Mouse (Mus musculus) megakaryocyte-erythroid progenitor cell, adult 5 weeks (primary cell): ENCODE data around the gene Bricd5. TPM values are rescaled to one million over a fixed set of nuclear protein-coding genes. Genes with fewer than 3 reads are reported as not detected.

Source experiments
- polyA plus RNA-seq: library from polyadenylated mRNA; stranded (reverse); fragments of >175 nt; gene quantifications from 2 replicates; pipeline ENCODE4 v1.2.3, GENCODE M21; 2012

Bricd5 gene
- polyA plus RNA-seq: 0.47 TPM in 1 of 2 replicates, not detected in the other

DNA sequence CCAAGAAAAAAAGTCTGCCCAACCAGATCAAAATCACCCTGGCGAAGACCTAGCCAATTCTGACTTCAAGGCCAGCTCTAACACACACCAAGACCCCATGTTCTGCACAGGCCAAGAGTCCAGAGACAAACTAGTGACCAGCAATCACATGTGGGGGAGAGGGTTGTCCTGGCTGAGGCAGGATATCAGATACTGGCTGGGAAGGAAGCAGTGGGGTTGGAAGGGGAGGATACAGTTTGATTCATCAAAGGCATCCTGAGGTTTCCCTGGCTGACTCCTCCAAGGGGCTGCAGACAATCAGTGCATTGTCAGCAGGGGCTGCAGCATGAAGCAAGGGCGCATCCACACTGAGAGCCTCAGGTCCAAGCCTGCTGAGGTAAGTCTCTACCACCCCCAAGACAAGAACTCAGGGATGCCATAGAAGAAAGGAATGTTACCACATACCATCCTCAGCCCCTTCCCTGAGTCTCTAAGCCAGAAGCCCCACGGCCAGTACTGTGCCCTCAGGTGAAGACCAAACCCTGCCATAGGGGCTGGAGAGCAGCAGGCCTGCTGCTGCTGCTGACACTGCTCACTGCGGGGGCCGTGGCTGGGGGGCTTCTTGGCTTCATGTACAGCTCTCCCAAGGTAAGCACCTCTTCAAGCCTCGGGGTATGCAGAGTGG lies at the start of gene Bricd5:
Bricd5 (plus strand) TSS at position 273 of the 664 bp plus-strand sequence.

GRCm38 (mm10) chr17:24426471-24427169 lies 47.1 kb upstream of the Bricd5 start, which contains the start of gene Eci1:
Eci1 (plus strand) TSS chr17:24426641.

DNA sequence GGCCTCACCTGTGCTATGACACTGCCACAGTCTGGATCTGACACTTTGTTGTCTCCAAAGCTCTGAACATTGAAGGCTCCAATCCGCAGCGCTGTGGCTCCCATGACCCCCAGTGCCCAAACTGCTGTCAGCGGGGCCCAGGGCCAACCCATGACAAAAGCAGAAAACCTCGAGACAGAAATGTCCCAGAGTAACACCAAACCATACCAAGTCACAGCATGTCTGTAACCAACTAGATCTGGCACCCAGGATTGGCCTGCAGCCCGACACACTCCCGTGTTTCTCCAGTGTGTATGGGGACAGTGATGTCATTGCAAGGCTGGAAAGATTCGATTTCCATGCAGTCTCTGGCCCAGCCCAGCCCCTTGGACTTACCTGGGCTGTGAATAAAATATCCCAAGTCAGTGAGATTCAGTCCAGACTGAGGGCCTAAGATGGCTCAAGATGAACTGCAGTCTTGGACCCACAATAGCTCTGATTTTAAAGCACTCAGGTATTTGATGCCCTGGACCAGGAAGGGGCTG lies 31.0 kb upstream of the Bricd5 start, which contains the start of gene Dnase1l2:
Dnase1l2 (minus strand) TSS at position 474 of the 524 bp plus-strand sequence.

DNA sequence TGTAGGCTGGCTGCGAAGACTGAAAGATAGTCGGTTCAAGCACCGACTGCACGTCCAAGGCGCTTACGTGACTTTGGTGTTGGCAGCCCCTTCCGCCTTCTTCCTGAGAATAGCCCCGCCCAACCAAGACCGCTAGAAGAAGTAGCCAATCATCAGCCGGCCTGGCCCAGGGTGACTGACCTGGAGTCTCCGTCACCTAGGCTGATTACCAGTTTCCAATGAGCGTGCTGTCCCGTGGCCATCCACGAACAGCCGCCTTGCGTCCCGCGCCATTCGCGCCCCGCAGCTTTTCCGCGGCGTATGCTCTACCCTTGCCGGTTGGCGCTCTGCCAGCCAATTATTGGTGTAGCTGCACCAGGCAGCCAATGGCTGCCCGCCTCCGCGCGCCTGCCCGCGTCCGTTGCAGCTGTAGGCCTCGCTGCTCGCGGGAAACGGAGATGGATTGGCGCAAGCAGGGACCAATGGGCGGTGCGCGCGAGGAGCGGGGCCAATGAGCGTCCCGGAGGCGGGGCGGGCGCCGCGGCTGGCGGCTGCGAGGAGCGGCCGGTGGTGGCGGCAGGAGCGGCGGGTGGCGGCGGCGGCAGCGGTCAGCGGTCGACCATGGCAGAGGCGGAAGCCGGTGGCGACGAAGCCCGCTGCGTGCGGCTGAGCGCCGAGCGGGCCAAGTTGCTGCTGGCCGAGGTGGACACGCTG lies 3.6 kb upstream of the Bricd5 start, which contains the start of the genes E4f1 and Pgp:
E4f1 (minus strand) TSS at position 404 of the 693 bp plus-strand sequence.
Pgp (plus strand) TSS at position 483 of the 693 bp plus-strand sequence.

GRCm38 (mm10) chr17:24478663-24479380 lies 5.1 kb downstream of the Bricd5 start, which contains the start of gene Mlst8:
Mlst8 (minus strand) TSS chr17:24479078.

GRCm38 (mm10) chr17:24488186-24488661 lies 14.5 kb downstream of the Bricd5 start, which contains the start of gene Caskin1:
Caskin1 (plus strand) TSS chr17:24488601.

Other genes starting within 250 kb of the Bricd5 start
- 12.6 and 17.9 TPM in 2 replicates for gene Ccnf, start 222.4 kb upstream of the Bricd5 start, polyA plus RNA-seq
- gene Abca17, start 122.8 kb upstream of the Bricd5 start, polyA plus RNA-seq: not detected in 2 replicates
- 17.2 and 20.4 TPM in 2 replicates for gene Abca3, start 121.9 kb upstream of the Bricd5 start, polyA plus RNA-seq
- gene Rnps1, start 59.3 kb upstream of the Bricd5 start, polyA plus RNA-seq: 380 and 417 TPM in 2 replicates
- gene Eci1, start 47.2 kb upstream of the Bricd5 start, polyA plus RNA-seq: 60.8 and 65.3 TPM in 2 replicates
- gene Dnase1l2, start 30.8 kb upstream of the Bricd5 start, polyA plus RNA-seq: 0.14 and 0.30 TPM in 2 replicates
- gene E4f1, start 3.6 kb upstream of the Bricd5 start, polyA plus RNA-seq: 22.1 and 25.5 TPM in 2 replicates
- 40.9 and 49.4 TPM in 2 replicates for gene Pgp, start 3.5 kb upstream of the Bricd5 start, polyA plus RNA-seq
- 11.5 and 13.6 TPM in 2 replicates for gene Mlst8, start 5.2 kb downstream of the Bricd5 start, polyA plus RNA-seq
- 0.09 TPM in 2 replicates for gene Caskin1, start 14.7 kb downstream of the Bricd5 start, polyA plus RNA-seq
- 245 and 258 TPM in 2 replicates for gene Traf7, start 54.1 kb downstream of the Bricd5 start, polyA plus RNA-seq
- 0.11 and 0.31 TPM in 2 replicates for gene Rab26, start 60.3 kb downstream of the Bricd5 start, polyA plus RNA-seq
- gene Pkd1, start 76.0 kb downstream of the Bricd5 start, polyA plus RNA-seq: 8.2 and 11.0 TPM in 2 replicates
- 54.9 and 75.1 TPM in 2 replicates for gene Tsc2, start 158.7 kb downstream of the Bricd5 start, polyA plus RNA-seq
- 13.1 and 14.7 TPM in 2 replicates for gene Nthl1, start 158.8 kb downstream of the Bricd5 start, polyA plus RNA-seq
- gene Slc9a3r2, start 176.4 kb downstream of the Bricd5 start, polyA plus RNA-seq: 6.3 and 8.8 TPM in 2 replicates
- 1.1 and 1.8 TPM in 2 replicates for gene Npw, start 184.6 kb downstream of the Bricd5 start, polyA plus RNA-seq
- gene Zfp598, start 195.8 kb downstream of the Bricd5 start, polyA plus RNA-seq: 115 and 133 TPM in 2 replicates
- 0.09 and 0.17 TPM in 2 replicates for gene Syngr3, start 216.1 kb downstream of the Bricd5 start, polyA plus RNA-seq
- gene Gfer, start 222.3 kb downstream of the Bricd5 start, polyA plus RNA-seq: 83.1 and 98.4 TPM in 2 replicates
- gene Noxo1, start 222.3 kb downstream of the Bricd5 start, polyA plus RNA-seq: 1.4 and 1.9 TPM in 2 replicates
- gene Tbl3, start 233.8 kb downstream of the Bricd5 start, polyA plus RNA-seq: 27.5 and 29.5 TPM in 2 replicates
- 0.10 and 0.29 TPM in 2 replicates for gene Rnf151, start 244.2 kb downstream of the Bricd5 start, polyA plus RNA-seq
- gene Rps2, start 244.2 kb downstream of the Bricd5 start, polyA plus RNA-seq: 3,004 and 3,175 TPM in 2 replicates